In the genomic region with DNA sequence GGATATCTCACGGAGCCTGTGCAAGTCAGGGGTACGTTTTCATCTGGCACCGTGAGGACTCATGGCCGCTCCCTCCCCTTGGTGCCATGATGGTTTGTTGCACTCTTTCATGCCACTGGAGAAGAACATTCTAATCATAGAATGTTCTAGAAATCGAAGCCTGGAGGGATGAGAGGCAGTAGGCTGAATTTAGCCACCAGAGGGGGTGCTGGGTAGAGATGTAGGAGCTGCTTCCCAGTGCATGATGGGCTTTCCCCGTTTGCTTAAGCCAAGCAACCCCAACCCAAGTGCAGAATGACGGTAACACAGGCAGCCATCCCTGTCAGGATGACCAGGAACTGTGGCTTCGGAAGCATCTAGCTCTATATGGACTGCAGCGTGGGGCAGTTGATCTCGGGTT, we compare ENCODE assay signal across 15 mouse cellular contexts. TPM values are rescaled to one million over a fixed set of nuclear protein-coding genes. Genes with fewer than 3 reads are reported as not detected.
A peak's percentile ranks its signal among the peaks of the same experiment; 100 is the strongest.
DNase-seq lines count a peak whose midpoint lies in the region; ATAC-seq and TF ChIP-seq lines count a peak whose summit lies in the region.
"Had no signal": no experiment of that assay in that cellular context is flagged by ENCODE, and none has a peak within 500 bp of the region (broad histone marks: within the 10 kb centered on the region; RNA-seq: fewer than 3 reads in every experiment).

No protein-coding gene starts in this region.

- H3K4me3 ChIP-seq in forebrain, postnatal 0 days (ENCODE audit: low read depth, low read length) = no peak overlapping the region
- H3K4me3 ChIP-seq in forebrain, embryonic 12.5 days (replicated peaks) = no peak overlapping the region
- no peak overlapping the region for H3K4me3 ChIP-seq in layer of hippocampus, adult 2 months
- H3K4me3 ChIP-seq in ES-Bruce4 (ENCODE audit: low read depth, low read length) = no peak overlapping the region
- H3K4me3 ChIP-seq: erythroblast, embryonic 14.5 days; hindbrain, embryonic 10.5 days; liver, embryonic 13.5 days had no signal

- no peak overlapping the region for H3K27ac ChIP-seq in forebrain, postnatal 0 days (ENCODE audit: low read depth, low read length)
- no peak overlapping the region for H3K27ac ChIP-seq in forebrain, embryonic 12.5 days
- H3K27ac ChIP-seq in layer of hippocampus, adult 2 months = no peak overlapping the region
- no peak overlapping the region for H3K27ac ChIP-seq in ES-Bruce4 (ENCODE audit: insufficient read depth, low read length)
- H3K27ac ChIP-seq: hindbrain, embryonic 10.5 days; liver, embryonic 13.5 days had no signal

- peak; percentile 41 for TF ChIP-seq CTCF in forebrain, postnatal 0 days (IDR thresholded peaks at IDR 0.05; ENCODE audit: low read depth)
- TF ChIP-seq CTCF in layer of hippocampus, adult 2 months (conservative IDR thresholded peaks at IDR 0.05) = peak; percentile 53
- peak; percentile 22 for TF ChIP-seq CTCF in ES-Bruce4 (IDR thresholded peaks at IDR 0.05; ENCODE audit: low read depth, low read length)

- H3K27me3 ChIP-seq in forebrain, postnatal 0 days (ENCODE audit: insufficient read depth, low read length) = no peaks in the 10 kb centered on the region
- H3K27me3 ChIP-seq in forebrain, embryonic 12.5 days = peaks cover 28% of the 10 kb centered on the region
- H3K27me3 ChIP-seq in ES-Bruce4 (ENCODE audit: control insufficient read depth, insufficient read depth, low read length, poor library complexity, severe bottlenecking) = no peaks in the 10 kb centered on the region

- no peak for TF ChIP-seq EP300 in ES-Bruce4 (IDR thresholded peaks at IDR 0.05; ENCODE audit: insufficient read depth, low read depth, low read length)

- no peak overlapping the region for H3K4me2 ChIP-seq in forebrain, postnatal 0 days (ENCODE audit: low read depth)
- H3K4me2 ChIP-seq in forebrain, embryonic 12.5 days = no peak overlapping the region
- H3K4me2 ChIP-seq: liver, embryonic 13.5 days had no signal

- WGBS in forebrain, postnatal 0 days = 77% methylated on average over 10 of the region's 10 CpGs
- 80% methylated on average over 10 of the region's 10 CpGs for WGBS in forebrain, embryonic 12.5 days

- TF ChIP-seq POLR2A in ES-Bruce4 (IDR thresholded peaks at IDR 0.05; ENCODE audit: insufficient read depth, low read length) = no peak

- DNase-seq in forebrain, postnatal 0 days = no peak
- no peak for DNase-seq in layer of hippocampus, adult 2 months (ENCODE audit: low spot score in 2 of 2)
- DNase-seq in layer of hippocampus, postnatal 36 days = no peak
- DNase-seq in lung, postnatal 14 days = peak; percentile 52
- no peak for DNase-seq in layer of hippocampus, postnatal 25 days (ENCODE audit: extremely low spot score in 1 of 2, low spot score in 1 of 2)
- no peak for DNase-seq in spleen, postnatal 10 days (ENCODE audit: low spot score in 2 of 2)
- DNase-seq: gastrocnemius, postnatal 25 days; liver, embryonic 13.5 days; midbrain, embryonic 14.5 days had no signal

- no peak overlapping the region for H3K9ac ChIP-seq in forebrain, postnatal 0 days
- no peak overlapping the region for H3K9ac ChIP-seq in forebrain, embryonic 12.5 days
- H3K9ac ChIP-seq in ES-Bruce4 (ENCODE audit: low read depth, poor library complexity, severe bottlenecking) = no peak overlapping the region
- H3K9ac ChIP-seq: liver, embryonic 13.5 days had no signal

- H3K4me1 ChIP-seq in forebrain, postnatal 0 days (ENCODE audit: insufficient read depth) = peaks cover 3% of the 10 kb centered on the region; the same call in 1 of the 2 replicates
- H3K4me1 ChIP-seq in forebrain, embryonic 12.5 days = peaks cover 12% of the 10 kb centered on the region
- peaks cover 2% of the 10 kb centered on the region for H3K4me1 ChIP-seq in ES-Bruce4 (ENCODE audit: control insufficient read depth, insufficient read depth, low read length)

- H3K36me3 ChIP-seq in forebrain, postnatal 0 days (ENCODE audit: insufficient read depth) = no peaks in the 10 kb centered on the region
- no peaks in the 10 kb centered on the region for H3K36me3 ChIP-seq in forebrain, embryonic 12.5 days (replicated peaks)
- H3K36me3 ChIP-seq in ES-Bruce4 (ENCODE audit: control insufficient read depth, insufficient read depth, low read length, poor library complexity, severe bottlenecking) = no peaks in the 10 kb centered on the region
- H3K36me3 ChIP-seq: hindbrain, embryonic 10.5 days; liver, embryonic 13.5 days had no signal

- H3K9me3 ChIP-seq in forebrain, postnatal 0 days (ENCODE audit: low read length) = no peaks in the 10 kb centered on the region
- no peaks in the 10 kb centered on the region for H3K9me3 ChIP-seq in forebrain, embryonic 12.5 days
- no peaks in the 10 kb centered on the region for H3K9me3 ChIP-seq in ES-Bruce4 (replicated peaks; ENCODE audit: control insufficient read depth, insufficient read depth, low read length, poor library complexity, severe bottlenecking)
- H3K9me3 ChIP-seq: hindbrain, embryonic 10.5 days; liver, embryonic 13.5 days had no signal

- no peak for ATAC-seq in forebrain, postnatal 0 days
- ATAC-seq in forebrain, embryonic 12.5 days (ENCODE audit: low FRiP score) = no peak

RNA-seq across cellular contexts. Expression of a gene that starts 32.2 kb away (rescaled TPM):
- 0.08 TPM in 1 of 2 replicates, not detected in the other for total RNA-seq in forebrain, postnatal 0 days (2014; rRNA removed)
- not detected in 2 replicates for polyA plus RNA-seq in forebrain, postnatal 0 days (2015; fragmentation: Nextera tagmentation; extraction: Ambion mirVana)
- not detected in 2 replicates for polyA plus RNA-seq in forebrain, embryonic 12.5 days (2016; fragmentation: Nextera tagmentation; extraction: Ambion mirVana)
- total RNA-seq in layer of hippocampus, adult 2 months (2021) = not detected
- not detected for total RNA-seq in layer of hippocampus, postnatal 36 days (2021)
- polyA plus RNA-seq in ES-Bruce4 (2011; ENCODE audit: insufficient read depth, insufficient read length, low read depth, missing spikeins) = 0.21 TPM in 1 of 2 replicates, not detected in the other
- total RNA-seq in layer of hippocampus, postnatal 25 days (2021) = not detected
- total RNA-seq: layer of hippocampus, adult 18-20 months had no signal
- polyA plus RNA-seq: cortical plate, adult 2 months; hindbrain, embryonic 10.5 days; liver, embryonic 13.5 days; midbrain, embryonic 14.5 days had no signal

RNA-seq across cellular contexts. Expression of a gene that starts 40.4 kb away (rescaled TPM):
- 13.8 and 15.8 TPM in 2 replicates for total RNA-seq in forebrain, postnatal 0 days (2014; rRNA removed)
- polyA plus RNA-seq in forebrain, postnatal 0 days (2015; fragmentation: Nextera tagmentation; extraction: Ambion mirVana) = 3.5 and 5.3 TPM in 2 replicates
- polyA plus RNA-seq in forebrain, embryonic 12.5 days (2016; fragmentation: Nextera tagmentation; extraction: Ambion mirVana) = 3.3 and 4.5 TPM in 2 replicates
- total RNA-seq in layer of hippocampus, adult 2 months (2021) = 10 to 100 TPM; 15.7 to 17.5 TPM
- total RNA-seq in layer of hippocampus, postnatal 36 days (2021) = 10 to 100 TPM; 15.3 to 18.0 TPM
- polyA plus RNA-seq in ES-Bruce4 (2011; ENCODE audit: insufficient read depth, insufficient read length, low read depth, missing spikeins) = 20.5 and 20.7 TPM in 2 replicates
- 10 to 100 TPM; 15.3 to 16.3 TPM for total RNA-seq in layer of hippocampus, postnatal 25 days (2021)
- polyA plus RNA-seq: erythroblast, embryonic 14.5 days had no signal

RNA-seq across cellular contexts. Expression of a gene that starts 51.9 kb away (rescaled TPM):
- total RNA-seq in forebrain, postnatal 0 days (2014; rRNA removed) = 27.7 and 29.1 TPM in 2 replicates
- 19.3 and 25.7 TPM in 2 replicates for polyA plus RNA-seq in forebrain, postnatal 0 days (2015; fragmentation: Nextera tagmentation; extraction: Ambion mirVana)
- 19.0 and 19.3 TPM in 2 replicates for polyA plus RNA-seq in forebrain, embryonic 12.5 days (2016; fragmentation: Nextera tagmentation; extraction: Ambion mirVana)
- total RNA-seq in layer of hippocampus, adult 2 months (2021) = 10 to 100 TPM; 20.1 to 20.2 TPM
- 10 to 100 TPM; 19.0 to 20.1 TPM for total RNA-seq in layer of hippocampus, postnatal 36 days (2021)
- polyA plus RNA-seq in ES-Bruce4 (2011; ENCODE audit: insufficient read depth, insufficient read length, low read depth, missing spikeins) = 30.9 and 32.3 TPM in 2 replicates
- total RNA-seq in layer of hippocampus, postnatal 25 days (2021) = 10 to 100 TPM; 18.0 to 20.2 TPM
